Mouse (Mus musculus) stomach, embryonic 15.5 days (tissue): ENCODE measurements at regions not wholly inside any gene's neighbourhood (a gene's known extent, or its start where the extent isn't known, plus 50 kb on each side); places are given as distances from the start of the nearest gene placed in this dataset.

Source experiments
- ATAC-seq: fragments of 200-750 bp; cut with Nextera tagmentation; 2 replicates; pipeline ENCODE4 v1.8.0; 2017; ENCODE audit warnings: low read depth, moderate number of reproducible peaks, moderate TSS enrichment; ENCODE audit not compliant: insufficient read depth, low FRiP score
- H3K27ac ChIP-seq: fragments of 300-500 bp; sonication (generic); 2 replicates; pipeline ENCODE4 v1.5.1; 2015; ENCODE audit warnings: mild to moderate bottlenecking, inconsistent platforms
- H3K27me3 ChIP-seq: fragments of 300-500 bp; sonication (generic); replicated peaks from 2 replicates; pipeline ENCODE4 v1.6.1; 2015; ENCODE audit warnings: inconsistent platforms
- H3K36me3 ChIP-seq: fragments of 300-500 bp; sonication (generic); 2 replicates; pipeline ENCODE4 v1.6.1; 2015; ENCODE audit warnings: inconsistent platforms
- H3K4me1 ChIP-seq: fragments of 300-500 bp; sonication (generic); 2 replicates; pipeline ENCODE4 v1.6.1; 2015; ENCODE audit warnings: inconsistent platforms
- H3K4me2 ChIP-seq: fragments of 300-500 bp; sonication (generic); 2 replicates; pipeline ENCODE4 v1.6.1; 2015; ENCODE audit warnings: mild to moderate bottlenecking, inconsistent platforms
- H3K4me3 ChIP-seq: fragments of 300-500 bp; sonication (generic); replicated peaks from 2 replicates; pipeline ENCODE4 v1.5.1; 2015; ENCODE audit warnings: inconsistent platforms
- H3K9ac ChIP-seq: fragments of 300-500 bp; sonication (generic); 2 replicates; pipeline ENCODE4 v1.6.1; 2015; ENCODE audit warnings: inconsistent platforms
- H3K9me3 ChIP-seq: fragments of 300-500 bp; sonication (generic); 2 replicates; pipeline ENCODE4 v1.6.1; 2016; ENCODE audit warnings: inconsistent platforms
- WGBS: fragments of 180-500 bp; shearing (Covaris S2); methylation state at CpG from one replicate; pipeline ENCODE4 v1.1.7; 2015; 5-methylcytosine and 5-hydroxymethylcytosine counted together

DNA sequence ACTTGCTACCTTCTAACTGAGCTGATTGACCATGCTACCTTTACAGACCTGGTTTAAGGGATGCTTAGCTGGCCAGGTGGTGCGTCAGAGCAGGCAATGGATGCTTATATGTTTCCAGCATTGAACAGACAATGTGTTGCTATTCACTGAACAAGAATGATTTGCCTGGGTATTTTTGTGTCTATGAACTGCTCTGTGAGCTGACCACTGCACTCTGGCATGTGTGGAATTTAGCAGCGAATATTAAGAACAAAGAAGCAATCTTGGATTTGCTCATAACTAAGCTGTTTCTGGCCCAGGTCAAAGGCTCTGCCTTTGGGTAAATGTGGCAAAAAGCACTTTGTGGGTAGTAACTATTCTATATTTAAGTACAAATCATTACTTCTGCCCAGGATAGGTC lies 58.3 kb upstream of the Ccdc39 start:
- H3K36me3 ChIP-seq: no peaks in the 10 kb centered on the region
- no peak overlapping the region for H3K27ac ChIP-seq
- no peak for ATAC-seq
- no peaks in the 10 kb centered on the region for H3K4me1 ChIP-seq
- no peaks in the 10 kb centered on the region for H3K9me3 ChIP-seq
- 78% methylated on average over 2 of the region's 2 CpGs for WGBS
- H3K27me3 ChIP-seq: no peaks in the 10 kb centered on the region
- no peak overlapping the region for H3K4me2 ChIP-seq
- no peak overlapping the region for H3K9ac ChIP-seq
- H3K4me3 ChIP-seq: no peak overlapping the region

- Histone ChIP-seq H3K4me2 (no peak overlapping the region), H3K4me1 (no peaks in the 10 kb centered on the region), H3K9me3 (no peaks in the 10 kb centered on the region), H3K36me3 (no peaks in the 10 kb centered on the region), H3K27ac (no peak overlapping the region), H3K4me3 (no peak overlapping the region), H3K27me3 (no peaks in the 10 kb centered on the region), H3K9ac (no peak overlapping the region)
- ATAC-seq: no peak
- 67% methylated on average over 8 of the region's 8 CpGs for WGBS
These were observed 59.2 kb upstream of the Ccdc39 start for GRCm38 (mm10) chr3:33903326-33903725.

DNA sequence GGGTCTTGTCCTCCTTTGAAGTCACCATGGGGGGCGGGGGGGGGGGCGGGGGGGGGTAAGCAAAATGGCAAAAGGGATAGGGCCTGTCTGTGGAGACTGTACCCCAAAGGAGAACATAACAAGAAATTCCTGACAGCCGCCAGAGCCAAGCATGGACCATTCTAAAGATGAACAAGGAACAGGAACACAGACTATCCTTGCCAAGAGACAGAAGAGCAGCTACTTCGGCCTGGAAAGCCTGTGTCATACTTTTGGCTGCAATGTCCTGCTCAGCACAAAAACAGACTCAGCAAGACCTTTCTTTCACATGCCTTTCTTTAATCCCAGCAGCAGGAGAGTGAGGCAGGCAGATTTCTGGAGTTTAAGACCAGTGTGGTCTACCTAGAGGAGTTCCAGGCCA lies 59.7 kb upstream of the Ccdc39 start:
- 50% methylated on average over 4 of the region's 4 CpGs for WGBS
- Histone ChIP-seq H3K9me3 (no peaks in the 10 kb centered on the region), H3K4me1 (no peaks in the 10 kb centered on the region), H3K4me3 (no peak overlapping the region), H3K36me3 (no peaks in the 10 kb centered on the region), H3K4me2 (no peak overlapping the region), H3K27ac (no peak overlapping the region), H3K27me3 (no peaks in the 10 kb centered on the region), H3K9ac (no peak overlapping the region)
- no peak for ATAC-seq

DNA sequence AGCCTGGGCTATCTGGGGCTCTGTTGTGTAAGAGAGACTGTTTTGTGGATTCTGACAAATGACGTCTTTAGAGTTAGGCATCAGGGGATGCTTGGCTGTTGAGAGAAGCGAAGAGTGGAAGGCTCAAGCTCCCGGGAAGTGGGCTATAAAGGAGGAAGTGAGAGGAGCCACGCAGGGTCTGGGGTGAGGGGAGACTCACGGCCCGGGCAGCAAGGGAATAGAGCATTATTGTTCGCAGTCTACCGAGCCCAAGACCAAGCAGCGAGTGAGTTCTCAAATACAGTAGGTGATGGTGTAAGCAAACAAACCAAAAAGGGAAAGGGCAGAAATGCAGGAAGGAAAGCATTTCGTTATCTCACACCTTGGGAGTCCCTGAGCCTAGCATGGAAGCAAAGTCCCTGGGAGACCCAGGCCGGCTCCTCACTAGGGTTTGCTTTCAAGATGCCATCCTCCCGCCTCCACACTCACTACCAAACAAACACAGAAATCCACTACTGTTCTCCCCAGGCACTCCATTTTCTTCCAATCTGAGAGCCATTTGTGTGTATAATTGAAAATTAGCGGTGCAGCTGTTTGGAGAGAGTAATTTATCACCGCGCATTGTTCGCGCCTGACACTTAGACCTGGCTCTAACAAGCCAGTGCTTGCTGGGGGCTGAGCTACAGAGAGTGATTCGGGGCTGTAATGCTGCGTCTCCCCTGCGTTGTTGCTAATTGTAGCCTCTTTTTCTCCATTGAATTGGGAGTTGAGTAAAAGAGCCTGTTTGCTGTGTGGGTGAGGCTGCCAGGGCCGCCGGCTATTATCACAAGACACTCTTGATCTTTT lies 61.0 kb upstream of the Ccdc39 start:
- WGBS: 45% methylated on average over 22 of the region's 22 CpGs
- Histone ChIP-seq H3K27ac (peak overlapping the region; percentile 57; the same call in 1 of the 2 replicates), H3K4me2 (peak overlapping the region; percentile 39), H3K4me1 (no peaks in the 10 kb centered on the region), H3K36me3 (no peaks in the 10 kb centered on the region), H3K4me3 (0 out of 2 replicates have a peak overlapping the region, but pooled peaks have one; percentile 2), H3K27me3 (no peaks in the 10 kb centered on the region), H3K9ac (no peak overlapping the region), H3K9me3 (no peaks in the 10 kb centered on the region)
- peak; percentile 50; the same call in 1 of the 2 replicates for ATAC-seq

DNA sequence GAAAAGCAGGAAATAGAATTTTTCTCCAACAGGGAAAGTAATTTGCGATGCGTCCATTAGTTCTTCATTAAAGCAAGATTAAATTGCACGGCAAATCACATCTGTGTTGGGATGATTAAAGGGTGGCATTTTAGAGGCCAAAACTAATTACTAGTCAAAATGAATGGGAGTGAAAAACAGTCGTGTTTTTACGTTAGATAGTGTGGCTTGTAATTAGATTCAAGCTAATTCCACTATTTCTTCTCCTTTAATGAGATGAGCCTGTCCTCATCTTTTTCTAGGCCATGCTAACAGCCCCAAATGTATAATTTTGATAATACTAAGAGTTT lies 61.5 kb upstream of the Ccdc39 start:
- Histone ChIP-seq H3K36me3 (no peaks in the 10 kb centered on the region), H3K4me3 (no peak overlapping the region), H3K9me3 (no peaks in the 10 kb centered on the region), H3K27ac (no peak overlapping the region), H3K4me1 (no peaks in the 10 kb centered on the region), H3K27me3 (no peaks in the 10 kb centered on the region), H3K4me2 (peak overlapping the region; percentile 39; the same call in 1 of the 2 replicates), H3K9ac (no peak overlapping the region)
- ATAC-seq: no peak
- WGBS: 53% methylated on average over 5 of the region's 5 CpGs

DNA sequence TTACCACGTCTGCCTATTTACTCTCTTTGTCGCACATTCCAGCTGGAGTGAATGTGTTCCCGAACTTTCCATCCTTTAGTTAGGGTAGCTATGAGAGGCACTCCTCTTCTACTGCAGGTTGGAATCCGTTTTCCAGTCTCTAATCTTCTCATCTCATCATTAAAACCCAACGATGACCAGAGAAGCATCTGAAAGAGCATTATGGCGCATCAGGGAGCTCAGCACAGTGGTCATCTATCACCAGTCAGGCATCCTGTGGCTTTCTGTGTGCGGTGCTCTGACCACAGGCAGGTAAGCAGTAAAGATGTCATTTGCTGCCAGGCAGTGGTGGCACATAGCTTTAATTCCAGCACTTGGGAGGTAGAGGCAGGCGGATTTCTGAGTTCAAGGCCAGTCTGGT lies 63.0 kb upstream of the Ccdc39 start:
- no peak overlapping the region for H3K27ac ChIP-seq
- WGBS: 84% methylated on average over 8 of the region's 8 CpGs
- no peaks in the 10 kb centered on the region for H3K27me3 ChIP-seq
- no peak overlapping the region for H3K4me2 ChIP-seq
- ATAC-seq: no peak
- no peak overlapping the region for H3K9ac ChIP-seq
- H3K4me3 ChIP-seq: no peak overlapping the region
- no peaks in the 10 kb centered on the region for H3K36me3 ChIP-seq
- no peaks in the 10 kb centered on the region for H3K9me3 ChIP-seq
- no peaks in the 10 kb centered on the region for H3K4me1 ChIP-seq

GRCm38 (mm10) chr3:33911559-33911958 lies 67.4 kb upstream of the Ccdc39 start:
- Histone ChIP-seq H3K27me3 (no peaks in the 10 kb centered on the region), H3K4me1 (no peaks in the 10 kb centered on the region), H3K27ac (no peak overlapping the region), H3K4me2 (no peak overlapping the region), H3K4me3 (no peak overlapping the region), H3K9ac (no peak overlapping the region), H3K36me3 (no peaks in the 10 kb centered on the region), H3K9me3 (no peaks in the 10 kb centered on the region)
- ATAC-seq: no peak
- WGBS: 79% methylated on average over 9 of the region's 9 CpGs

DNA sequence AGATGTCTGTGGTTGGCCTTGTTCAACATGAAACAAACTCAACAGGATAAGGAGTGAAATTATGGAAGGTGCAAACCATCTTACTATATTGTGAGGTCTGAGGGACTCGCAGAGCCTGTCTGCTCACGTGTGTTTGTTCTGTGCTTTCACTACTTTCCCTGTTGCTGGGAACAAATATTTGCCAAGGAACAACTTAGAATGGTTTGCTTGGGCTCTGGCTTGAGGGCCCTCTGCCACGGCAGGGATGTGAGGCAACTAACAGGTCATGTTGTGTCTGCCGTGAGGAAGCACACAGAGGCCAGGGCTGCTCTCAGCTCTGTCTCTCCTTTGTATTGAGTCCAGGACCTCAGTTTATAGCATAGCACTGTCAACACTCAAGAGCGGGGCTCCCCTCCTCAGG lies 69.4 kb upstream of the Ccdc39 start:
- H3K4me2 ChIP-seq: no peak overlapping the region
- H3K9me3 ChIP-seq: no peaks in the 10 kb centered on the region
- H3K27ac ChIP-seq: 0 out of 2 replicates have a peak overlapping the region, but pooled peaks have one; percentile 19
- ATAC-seq: peak; percentile 72
- H3K4me1 ChIP-seq: no peaks in the 10 kb centered on the region
- no peak overlapping the region for H3K9ac ChIP-seq
- no peaks in the 10 kb centered on the region for H3K36me3 ChIP-seq
- 64% methylated on average over 5 of the region's 5 CpGs for WGBS
- no peaks in the 10 kb centered on the region for H3K27me3 ChIP-seq
- H3K4me3 ChIP-seq: no peak overlapping the region

DNA sequence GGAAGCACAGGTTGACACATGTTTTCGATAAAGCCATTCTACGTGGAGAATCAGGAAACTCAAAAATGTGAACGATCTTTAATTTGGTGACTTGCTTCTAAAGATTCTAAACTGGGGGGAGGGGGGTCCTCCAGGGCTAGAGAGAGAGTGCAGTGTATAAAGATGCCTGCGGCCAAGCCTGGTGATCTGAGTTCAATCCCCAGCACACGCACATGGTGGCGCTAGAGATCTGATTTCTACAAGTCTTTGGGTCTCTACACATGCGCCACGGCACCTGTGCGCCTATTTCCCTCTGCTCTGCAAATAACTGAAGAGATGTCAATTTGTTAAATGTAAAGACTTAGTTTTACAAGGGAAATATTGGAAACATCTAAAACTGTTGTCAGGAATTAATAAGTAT lies 70.3 kb upstream of the Ccdc39 start:
- Histone ChIP-seq H3K4me3 (no peak overlapping the region), H3K4me1 (no peaks in the 10 kb centered on the region), H3K36me3 (no peaks in the 10 kb centered on the region), H3K27me3 (no peaks in the 10 kb centered on the region), H3K9ac (no peak overlapping the region), H3K4me2 (no peak overlapping the region), H3K27ac (no peak overlapping the region), H3K9me3 (no peaks in the 10 kb centered on the region)
- ATAC-seq: no peak
- 58% methylated on average over 9 of the region's 9 CpGs for WGBS

GRCm38 (mm10) chr3:33915777-33916176 lies 71.7 kb upstream of the Ccdc39 start:
- Histone ChIP-seq H3K9me3 (no peaks in the 10 kb centered on the region), H3K4me1 (no peaks in the 10 kb centered on the region), H3K36me3 (no peaks in the 10 kb centered on the region), H3K27ac (no peak overlapping the region), H3K9ac (no peak overlapping the region), H3K27me3 (no peaks in the 10 kb centered on the region), H3K4me2 (no peak overlapping the region), H3K4me3 (no peak overlapping the region)
- no peak for ATAC-seq

DNA sequence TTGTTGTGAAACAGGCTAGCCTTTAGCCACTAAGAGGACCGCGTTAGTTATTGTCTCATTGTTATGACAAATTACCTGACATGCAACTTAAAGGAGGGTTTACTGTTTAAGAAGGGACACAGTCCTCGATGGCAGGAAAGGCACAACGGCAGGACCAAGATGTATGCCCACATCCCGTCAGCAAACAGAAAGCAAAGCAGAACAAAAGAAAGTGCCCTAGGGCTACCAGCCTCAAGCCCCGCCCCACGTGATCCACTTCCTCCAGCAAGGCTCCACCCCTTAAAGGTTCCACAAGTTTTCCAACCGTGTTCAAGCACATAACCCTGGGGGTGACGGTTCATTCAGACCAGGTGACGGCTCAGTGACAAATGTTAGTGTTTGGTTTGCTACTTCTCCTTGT lies 72.2 kb upstream of the Ccdc39 start:
- no peak overlapping the region for H3K4me2 ChIP-seq
- ATAC-seq: no peak
- no peaks in the 10 kb centered on the region for H3K9me3 ChIP-seq
- no peak overlapping the region for H3K9ac ChIP-seq
- no peaks in the 10 kb centered on the region for H3K27me3 ChIP-seq
- 79% methylated on average over 10 of the region's 10 CpGs for WGBS
- H3K27ac ChIP-seq: no peak overlapping the region
- H3K36me3 ChIP-seq: no peaks in the 10 kb centered on the region
- H3K4me3 ChIP-seq: no peak overlapping the region
- H3K4me1 ChIP-seq: no peaks in the 10 kb centered on the region

- 86% methylated on average over 6 of the region's 6 CpGs for WGBS
- H3K9me3 ChIP-seq: no peaks in the 10 kb centered on the region
- no peak for ATAC-seq
These were observed 72.7 kb upstream of the Ccdc39 start for GRCm38 (mm10) chr3:33916818-33917217.

GRCm38 (mm10) chr3:33918785-33919184 lies 74.7 kb upstream of the Ccdc39 start:
- H3K27me3 ChIP-seq: no peaks in the 10 kb centered on the region
- H3K27ac ChIP-seq: no peak overlapping the region
- no peak overlapping the region for H3K9ac ChIP-seq
- 8% methylated on average over 10 of the region's 10 CpGs for WGBS
- no peaks in the 10 kb centered on the region for H3K4me1 ChIP-seq
- peak; percentile 39; the same call in 1 of the 2 replicates for ATAC-seq
- H3K4me2 ChIP-seq: no peak overlapping the region
- H3K4me3 ChIP-seq: no peak overlapping the region
- no peaks in the 10 kb centered on the region for H3K9me3 ChIP-seq
- H3K36me3 ChIP-seq: no peaks in the 10 kb centered on the region

More at GRCm38 (mm10) chr3:33916818-33917217, 72.7 kb upstream of the Ccdc39 start:
- H3K36me3 ChIP-seq: no peaks in the 10 kb centered on the region
- H3K27ac ChIP-seq: no peak overlapping the region
- no peaks in the 10 kb centered on the region for H3K4me1 ChIP-seq
- no peaks in the 10 kb centered on the region for H3K27me3 ChIP-seq
- H3K4me2 ChIP-seq: no peak overlapping the region
- H3K9ac ChIP-seq: no peak overlapping the region
- no peak overlapping the region for H3K4me3 ChIP-seq
